Mouse (Mus musculus) megakaryocyte progenitor cell, adult 5-6 weeks (primary cell): ENCODE measurements at regions not wholly inside any gene's neighbourhood (a gene's known extent, or its start where the extent isn't known, plus 50 kb on each side); places are given as distances from the start of the nearest gene placed in this dataset.
"Not testable (repeated sequence)": the region's sequence is repeated elsewhere in the genome, so short reads cannot be mapped to it uniquely, and the experiment has no call there.

Source experiments
- ATAC-seq: replicated peaks from 2 replicates; pipeline ENCODE4 v1.8.0; 2016; ENCODE audit warnings: mild to moderate bottlenecking, moderate TSS enrichment, inconsistent platforms; ENCODE audit not compliant: poor library complexity

DNA sequence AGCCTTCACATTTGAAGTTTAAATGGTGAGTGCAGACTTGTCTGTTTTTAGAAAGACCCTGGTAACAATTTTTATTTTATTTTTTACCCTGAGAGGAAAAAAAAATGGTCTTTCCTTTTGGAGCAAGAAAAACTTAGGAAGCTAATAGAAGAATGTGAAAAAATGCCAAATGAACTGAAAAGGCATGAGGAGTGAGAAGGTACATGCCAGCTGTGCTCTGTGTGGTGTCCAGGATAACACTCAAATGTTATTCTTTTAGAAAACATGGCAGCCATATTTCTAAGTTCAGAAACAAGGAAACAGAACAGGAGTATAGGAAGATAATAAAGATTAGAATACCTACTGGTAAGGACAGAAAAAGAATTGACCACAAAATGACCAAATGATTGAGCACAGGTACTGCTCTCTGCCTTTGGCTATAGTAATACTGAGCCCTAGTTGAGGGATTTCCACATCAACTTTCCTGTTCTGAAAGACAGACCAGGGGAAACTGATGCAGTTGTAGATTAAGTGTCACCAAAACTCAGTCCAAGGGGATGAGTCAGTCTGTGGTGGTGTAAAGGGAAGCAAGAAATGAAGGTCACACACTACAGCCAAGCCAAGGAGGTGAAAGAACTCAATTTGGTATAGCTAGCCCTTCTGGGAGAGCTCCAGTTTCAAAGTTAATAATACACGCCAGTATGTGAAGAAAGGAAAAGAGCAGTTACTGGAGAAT, 758.5 kb downstream of the Robo2 start:
- no peak for ATAC-seq

- 0 out of 2 replicates have a peak, but pooled peaks have one; percentile 31 for ATAC-seq
These were observed 764.3 kb downstream of the Robo2 start for GRCm38 (mm10) chr16:73647201-73647782.

DNA sequence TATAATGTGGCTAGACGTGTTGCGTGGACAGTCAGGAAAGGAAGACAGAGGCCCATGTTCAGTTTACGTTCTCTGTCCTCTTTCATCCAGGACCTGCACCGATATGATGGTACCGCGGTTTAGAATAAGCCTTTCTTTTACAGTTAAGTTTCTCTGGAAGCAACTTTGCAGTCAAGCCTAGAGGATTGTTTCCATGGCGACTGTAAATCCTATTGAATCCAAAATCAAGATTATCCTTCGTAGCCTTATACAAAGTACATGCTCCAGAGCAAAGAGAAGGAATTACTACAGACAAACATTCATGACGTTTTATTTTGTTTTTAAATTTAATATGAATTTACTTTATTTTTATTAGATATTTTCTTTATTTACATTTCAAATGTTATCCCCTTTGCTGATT, 798.6 kb downstream of the Robo2 start:
- no peak for ATAC-seq

DNA sequence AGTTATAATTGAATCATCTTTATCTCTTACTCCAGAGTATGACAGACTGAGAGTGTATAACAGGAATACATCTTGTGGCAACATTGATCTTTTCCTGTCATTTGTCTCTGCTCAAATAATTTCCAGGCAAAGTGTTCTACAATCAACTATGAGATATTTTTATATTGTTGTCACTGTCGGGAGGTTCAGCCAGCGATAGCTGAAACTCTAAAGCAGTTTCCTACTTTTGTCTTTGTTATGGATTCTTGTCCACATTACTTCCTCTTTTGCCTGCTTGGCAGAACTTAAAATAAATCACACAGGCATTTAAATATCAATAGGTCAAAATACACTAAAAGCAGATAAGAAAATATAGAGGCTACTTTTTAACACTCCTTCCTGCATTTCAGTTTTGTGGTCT, 820.2 kb downstream of the Robo2 start:
- peak; percentile 37; the same call in 1 of the 2 replicates for ATAC-seq

GRCm38 (mm10) chr16:73561216-73561615, 850.4 kb downstream of the Robo2 start:
- no peak for ATAC-seq

DNA sequence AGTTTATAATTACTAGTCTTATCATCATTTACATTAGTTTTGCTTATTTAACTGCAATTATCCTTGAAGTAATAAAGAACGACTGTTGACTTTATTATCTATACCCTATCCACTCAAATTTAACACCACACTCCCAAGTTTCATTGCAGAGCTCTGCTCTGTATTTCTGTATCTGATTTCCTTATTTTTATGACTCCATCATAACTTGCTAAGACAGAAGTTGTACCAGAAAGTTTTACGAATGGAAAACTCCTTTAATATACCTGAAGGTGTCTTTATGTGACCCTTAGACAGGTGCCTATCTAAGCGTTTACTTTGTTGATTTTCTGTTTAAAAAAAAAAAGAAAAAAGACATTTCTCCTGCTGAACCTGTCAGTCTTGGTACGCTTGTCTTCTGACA, 854.7 kb downstream of the Robo2 start:
- ATAC-seq, result no peak

DNA sequence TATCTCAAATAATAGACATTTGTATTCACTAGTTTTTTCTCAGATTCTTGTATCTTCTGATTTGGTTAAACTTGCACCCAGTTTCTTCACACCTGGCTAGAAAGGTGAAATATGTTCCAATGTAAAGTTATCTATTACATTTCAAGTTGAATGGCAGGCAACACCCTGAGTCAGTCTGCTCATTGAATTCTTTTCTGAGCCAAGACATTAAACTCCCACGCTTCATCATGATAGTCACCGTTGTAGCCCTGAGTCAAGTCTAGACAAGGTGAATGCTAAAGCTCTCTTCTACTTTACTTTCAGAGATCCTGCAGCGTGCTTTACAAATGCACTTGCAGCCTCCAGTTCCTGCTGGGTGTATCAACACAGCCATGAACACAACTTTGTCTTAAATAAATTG, 868.0 kb downstream of the Robo2 start:
- ATAC-seq, result no peak

GRCm38 (mm10) chr16:73538040-73538439, 873.6 kb downstream of the Robo2 start:
- ATAC-seq, result no peak

- no peak for ATAC-seq
These were observed 874.1 kb downstream of the Robo2 start for GRCm38 (mm10) chr16:73537541-73537940.

DNA sequence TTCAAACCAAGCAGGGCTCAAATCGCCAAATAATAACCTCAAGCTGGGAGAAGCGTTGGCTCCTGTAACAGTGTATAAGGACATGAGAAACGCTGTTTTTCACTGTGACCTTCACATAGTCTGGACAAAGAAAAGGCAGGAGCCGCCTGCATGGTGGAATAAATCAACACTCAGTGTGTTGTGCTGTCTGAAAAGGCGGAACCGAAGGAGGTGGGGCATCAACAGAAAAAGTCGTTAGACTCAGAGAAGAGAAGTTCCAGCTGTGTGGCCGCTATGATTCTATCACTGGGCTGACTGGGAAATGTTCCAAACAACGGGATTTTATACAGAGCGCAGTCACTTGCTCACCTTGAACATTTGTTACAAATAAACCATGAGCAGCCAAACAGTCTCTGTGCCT, 881.4 kb downstream of the Robo2 start:
- ATAC-seq, result no peak

- ATAC-seq, result not testable (repeated sequence)
These were observed 888.7 kb downstream of the Robo2 start for GRCm38 (mm10) chr16:73522931-73523330.

- no peak for ATAC-seq
These were observed 906.9 kb downstream of the Robo2 start for GRCm38 (mm10) chr16:73504759-73505158.

DNA sequence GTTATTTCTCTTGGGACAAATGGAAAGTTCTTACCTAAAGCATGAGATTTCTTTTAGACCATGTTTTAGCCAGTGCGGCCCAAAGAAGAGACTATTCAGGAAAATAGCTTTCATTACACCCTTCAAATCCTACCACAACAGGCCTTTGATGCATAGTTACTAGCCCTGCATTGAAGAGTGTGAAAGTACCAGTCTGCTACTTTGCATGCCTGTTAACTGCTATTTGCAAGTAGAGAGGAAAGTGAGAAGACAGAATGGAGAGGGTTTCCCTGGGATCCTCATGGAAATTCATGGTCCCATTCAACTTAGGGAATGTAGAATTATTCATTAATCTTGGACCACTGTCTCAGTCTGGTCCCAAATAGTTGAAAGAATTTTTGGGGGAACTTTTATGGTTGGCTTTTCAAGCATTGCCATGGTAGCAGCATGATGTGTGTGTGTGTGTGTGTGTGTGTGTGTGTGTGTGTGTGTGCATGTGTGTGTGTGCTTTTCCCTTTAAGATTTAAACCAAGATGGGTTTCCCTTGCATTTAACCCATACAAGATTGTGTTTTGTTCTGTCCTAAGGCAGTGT, 912.9 kb downstream of the Robo2 start:
- no peak for ATAC-seq

- no peak for ATAC-seq
These were observed 928.3 kb downstream of the Robo2 start for GRCm38 (mm10) chr16:73483214-73483856.

DNA sequence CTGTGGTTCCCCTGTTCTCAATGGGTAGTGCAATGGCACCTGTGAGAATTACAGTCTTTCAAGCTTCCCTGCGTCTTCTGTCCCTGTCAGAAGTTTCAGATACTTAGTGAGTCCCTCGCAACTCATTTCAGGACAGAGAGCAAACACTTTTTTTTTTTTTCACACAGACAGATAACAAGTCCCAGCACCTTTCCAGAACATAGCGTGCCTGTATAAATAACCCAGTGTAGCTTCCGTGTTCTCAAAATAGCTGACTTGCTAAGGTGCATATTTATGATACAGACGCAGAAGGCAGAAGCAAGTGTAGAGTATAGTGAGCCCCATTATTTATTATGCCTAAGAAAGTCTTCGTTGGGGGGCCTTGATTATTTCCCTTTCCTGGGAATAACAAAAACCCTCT, 929.4 kb downstream of the Robo2 start:
- ATAC-seq, result no peak

- no peak for ATAC-seq
These were observed 938.1 kb downstream of the Robo2 start for GRCm38 (mm10) chr16:73473502-73473901.

DNA sequence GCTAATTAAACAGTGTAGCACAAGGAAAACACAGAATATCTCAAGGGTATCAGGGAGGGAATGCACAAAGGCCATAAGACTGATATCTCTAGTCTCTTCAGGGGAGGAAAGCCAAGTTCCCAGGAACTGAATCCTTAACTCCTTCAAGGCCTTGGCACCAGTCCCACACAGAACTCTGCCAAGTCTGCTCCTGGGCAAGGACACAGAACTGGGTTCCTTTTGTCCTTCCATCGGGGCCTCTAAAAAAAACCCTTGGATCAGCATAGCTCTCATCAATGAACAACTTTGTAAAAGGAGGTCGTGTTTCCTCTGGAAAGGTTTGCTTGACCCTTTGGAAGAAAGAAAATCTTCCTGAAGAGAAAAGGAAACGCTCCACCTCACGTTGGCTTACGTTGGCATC, 940.1 kb downstream of the Robo2 start:
- no peak for ATAC-seq

GRCm38 (mm10) chr16:73470535-73470934, 941.1 kb downstream of the Robo2 start:
- no peak for ATAC-seq

DNA sequence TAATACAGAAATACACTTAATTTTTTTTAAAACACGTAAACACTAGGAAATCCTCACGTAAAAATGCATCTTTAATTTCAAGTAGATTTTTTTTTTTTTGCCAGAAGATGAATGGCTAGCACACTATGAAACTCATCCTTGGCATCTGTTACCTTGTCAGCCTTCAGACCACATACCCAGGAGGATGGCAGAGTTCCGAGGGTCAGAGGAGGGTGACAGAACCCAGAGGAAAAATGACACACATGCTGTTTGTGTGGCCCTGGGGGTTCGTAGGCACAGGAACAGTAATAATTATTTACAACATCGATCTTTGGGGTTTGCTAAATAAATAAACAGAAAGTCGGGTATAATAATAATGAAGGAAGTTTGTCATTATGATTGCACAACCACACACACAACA, 945.3 kb downstream of the Robo2 start:
- ATAC-seq, result no peak

DNA sequence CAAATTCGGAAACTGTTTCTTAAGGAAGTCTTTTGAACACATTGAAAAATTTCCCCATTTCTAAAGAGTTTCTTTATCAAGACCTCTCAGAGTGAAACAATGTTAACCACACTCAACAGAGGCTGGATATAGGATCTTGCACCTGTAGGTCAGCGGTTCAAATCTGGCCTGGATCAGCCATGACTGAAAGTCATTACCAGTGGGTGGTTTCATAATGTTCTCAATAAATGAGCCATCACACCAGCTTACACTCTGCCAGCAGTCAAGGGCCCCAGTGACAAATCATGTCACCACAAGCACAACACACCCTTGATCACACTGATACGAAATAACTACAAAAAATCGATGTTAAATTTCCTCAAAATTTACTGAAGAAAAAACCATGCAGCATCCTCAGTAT, 949.1 kb downstream of the Robo2 start:
- no peak for ATAC-seq

- no peak for ATAC-seq
These were observed 960.9 kb downstream of the Robo2 start for GRCm38 (mm10) chr16:73450634-73451245.

DNA sequence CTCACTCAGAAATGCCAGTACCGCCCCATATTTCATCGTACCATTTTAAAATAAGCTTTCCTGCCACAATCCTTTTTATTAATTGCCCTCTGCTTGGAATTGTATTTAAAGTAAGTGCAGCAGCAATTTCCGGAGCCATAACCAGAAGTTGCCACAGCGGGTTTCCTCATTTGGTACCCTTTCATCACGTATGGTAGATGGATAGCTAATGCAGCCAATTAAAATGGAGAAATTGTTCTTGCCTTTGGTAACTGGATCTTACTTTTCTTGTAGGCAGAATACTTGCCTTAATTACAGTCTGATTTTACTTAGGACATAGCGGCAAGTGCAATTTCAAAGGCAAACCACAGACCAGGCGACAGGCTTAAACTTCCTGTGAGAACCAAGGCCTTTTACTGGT, 961.8 kb downstream of the Robo2 start:
- ATAC-seq, result no peak
